Mouse (Mus musculus): ENCODE data around the gene Git2. TPM values are rescaled to one million over a fixed set of nuclear protein-coding genes. Genes with fewer than 3 reads are reported as not detected.

Gene Git2
- polyA plus RNA-seq, 1 experiment = 42.0 TPM

DNA sequence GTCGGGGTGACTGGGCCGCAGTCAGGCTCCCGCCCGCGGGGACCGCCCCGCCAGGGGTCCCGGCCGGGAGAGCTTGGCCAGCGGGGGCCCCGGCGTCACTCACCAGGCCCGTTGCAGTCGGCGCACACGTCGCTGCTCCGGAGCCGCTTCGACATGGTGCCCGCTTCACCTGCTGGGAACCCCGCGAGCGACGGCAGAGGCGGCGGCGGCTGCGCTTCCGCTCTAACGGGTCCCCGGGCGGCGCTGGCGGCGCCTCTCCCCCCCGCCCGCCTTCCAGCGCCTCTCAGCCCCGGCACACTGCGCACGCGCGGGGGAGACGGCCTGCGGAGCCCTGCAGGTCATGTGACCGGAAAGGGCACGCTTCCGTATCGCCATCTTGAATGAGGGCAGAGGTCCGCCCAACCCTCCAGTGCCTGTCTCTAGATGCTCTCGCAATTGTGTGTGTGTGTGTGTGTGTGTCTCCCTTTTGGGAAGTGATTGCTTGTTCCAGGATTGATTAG is 2.1 kb downstream of the Git2 start:
- Histone ChIP-seq H3K4me1 (ENCODE audit: control insufficient read depth, insufficient read depth, low read length) (no peaks in the 10 kb centered on the region), H3K9ac (ENCODE audit: low read depth, poor library complexity, severe bottlenecking) (peak overlapping the region; percentile 89), H3K4me3 (ENCODE audit: low read depth, low read length) (peak overlapping the region; percentile 81), H3K36me3 (ENCODE audit: control insufficient read depth, insufficient read depth, low read length, poor library complexity, severe bottlenecking) (no peaks in the 10 kb centered on the region), H3K9me3 (replicated peaks; ENCODE audit: control insufficient read depth, insufficient read depth, low read length, poor library complexity, severe bottlenecking) (no peaks in the 10 kb centered on the region), H3K27me3 (ENCODE audit: control insufficient read depth, insufficient read depth, low read length, poor library complexity, severe bottlenecking) (no peaks in the 10 kb centered on the region), H3K27ac (ENCODE audit: insufficient read depth, low read length) (no peak overlapping the region)
- TF ChIP-seq EP300 (IDR thresholded peaks at IDR 0.05; ENCODE audit: insufficient read depth, low read depth, low read length) = 0 out of 2 replicates have a peak, but pooled peaks have one; percentile 39
- TF ChIP-seq POLR2A (IDR thresholded peaks at IDR 0.05; ENCODE audit: insufficient read depth, low read length) = no peak

- TF ChIP-seq EP300 (IDR thresholded peaks at IDR 0.05; ENCODE audit: insufficient read depth, low read depth, low read length) (no peak), CTCF (IDR thresholded peaks at IDR 0.05; ENCODE audit: low read depth, low read length) (no peak), POLR2A (IDR thresholded peaks at IDR 0.05; ENCODE audit: insufficient read depth, low read length) (no peak)
- H3K27me3 ChIP-seq (ENCODE audit: control insufficient read depth, insufficient read depth, low read length, poor library complexity, severe bottlenecking) = no peaks in the 10 kb centered on the region
- no peak overlapping the region for H3K27ac ChIP-seq (ENCODE audit: insufficient read depth, low read length)
- H3K9ac ChIP-seq (ENCODE audit: low read depth, poor library complexity, severe bottlenecking) = peak overlapping the region; percentile 85
- H3K9me3 ChIP-seq (replicated peaks; ENCODE audit: control insufficient read depth, insufficient read depth, low read length, poor library complexity, severe bottlenecking) = no peaks in the 10 kb centered on the region
- no peaks in the 10 kb centered on the region for H3K4me1 ChIP-seq (ENCODE audit: control insufficient read depth, insufficient read depth, low read length)
- H3K4me3 ChIP-seq (ENCODE audit: low read depth, low read length) = peak overlapping the region; percentile 81
- H3K36me3 ChIP-seq (ENCODE audit: control insufficient read depth, insufficient read depth, low read length, poor library complexity, severe bottlenecking) = no peaks in the 10 kb centered on the region
Observed at GRCm38 (mm10) chr5:114772456-114773203, 2.7 kb downstream of the Git2 start.

DNA sequence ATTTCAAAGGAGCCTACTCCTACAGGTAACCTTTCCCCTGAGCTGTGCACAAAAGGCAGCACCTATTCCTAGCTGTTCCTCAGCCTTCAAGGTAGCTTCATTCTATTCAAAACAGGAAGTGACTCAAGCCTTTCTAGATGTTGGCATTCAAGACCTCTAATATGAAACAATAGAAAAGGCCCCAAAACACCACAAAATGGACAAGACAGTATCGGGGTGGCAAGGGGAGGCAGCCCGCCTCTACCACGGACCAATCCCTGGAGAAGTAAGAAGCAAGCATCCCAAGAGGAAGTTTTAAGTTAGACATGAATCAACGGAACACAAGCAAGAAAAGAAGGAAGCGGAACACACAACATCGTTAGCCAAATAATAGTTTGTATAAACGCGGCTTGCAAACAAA is 3.5 kb downstream of the Git2 start:
- Histone ChIP-seq H3K4me3 (ENCODE audit: low read depth, low read length) (no peak overlapping the region), H3K9me3 (replicated peaks; ENCODE audit: control insufficient read depth, insufficient read depth, low read length, poor library complexity, severe bottlenecking) (no peaks in the 10 kb centered on the region), H3K36me3 (ENCODE audit: control insufficient read depth, insufficient read depth, low read length, poor library complexity, severe bottlenecking) (no peaks in the 10 kb centered on the region), H3K4me1 (ENCODE audit: control insufficient read depth, insufficient read depth, low read length) (no peaks in the 10 kb centered on the region), H3K27me3 (ENCODE audit: control insufficient read depth, insufficient read depth, low read length, poor library complexity, severe bottlenecking) (no peaks in the 10 kb centered on the region), H3K9ac (ENCODE audit: low read depth, poor library complexity, severe bottlenecking) (0 out of 2 replicates have a peak overlapping the region, but pooled peaks have one; percentile 85), H3K27ac (ENCODE audit: insufficient read depth, low read length) (no peak overlapping the region)
- TF ChIP-seq EP300 (IDR thresholded peaks at IDR 0.05; ENCODE audit: insufficient read depth, low read depth, low read length) (no peak), CTCF (IDR thresholded peaks at IDR 0.05; ENCODE audit: low read depth, low read length) (no peak), POLR2A (IDR thresholded peaks at IDR 0.05; ENCODE audit: insufficient read depth, low read length) (no peak)

DNA sequence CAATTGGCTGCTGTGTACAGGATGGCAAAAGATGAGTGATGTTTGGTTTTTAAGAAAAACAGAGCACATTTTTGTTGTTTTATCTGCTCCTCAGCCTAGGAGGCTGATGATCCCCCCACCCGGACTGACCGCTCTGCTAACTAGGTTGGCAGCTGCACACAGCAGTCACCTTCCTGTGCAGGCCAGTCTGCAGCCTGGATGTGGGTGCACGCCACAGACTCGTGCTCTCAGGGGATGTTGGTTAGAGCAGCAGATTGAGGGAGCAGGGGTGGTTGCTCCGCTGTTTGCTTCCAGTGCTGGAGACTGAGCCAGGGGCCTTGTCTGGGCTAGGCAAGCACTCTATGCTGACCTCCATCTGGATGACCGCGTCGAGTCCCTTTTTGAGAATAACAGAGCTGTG is 5.5 kb downstream of the Git2 start:
- TF ChIP-seq EP300 (IDR thresholded peaks at IDR 0.05; ENCODE audit: insufficient read depth, low read depth, low read length) (no peak), POLR2A (IDR thresholded peaks at IDR 0.05; ENCODE audit: insufficient read depth, low read length) (no peak), CTCF (IDR thresholded peaks at IDR 0.05; ENCODE audit: low read depth, low read length) (no peak)
- Histone ChIP-seq H3K27me3 (ENCODE audit: control insufficient read depth, insufficient read depth, low read length, poor library complexity, severe bottlenecking) (no peaks in the 10 kb centered on the region), H3K36me3 (ENCODE audit: control insufficient read depth, insufficient read depth, low read length, poor library complexity, severe bottlenecking) (no peaks in the 10 kb centered on the region), H3K9ac (ENCODE audit: low read depth, poor library complexity, severe bottlenecking) (no peak overlapping the region), H3K9me3 (replicated peaks; ENCODE audit: control insufficient read depth, insufficient read depth, low read length, poor library complexity, severe bottlenecking) (no peaks in the 10 kb centered on the region), H3K4me1 (ENCODE audit: control insufficient read depth, insufficient read depth, low read length) (no peaks in the 10 kb centered on the region), H3K4me3 (ENCODE audit: low read depth, low read length) (no peak overlapping the region), H3K27ac (ENCODE audit: insufficient read depth, low read length) (no peak overlapping the region)

DNA sequence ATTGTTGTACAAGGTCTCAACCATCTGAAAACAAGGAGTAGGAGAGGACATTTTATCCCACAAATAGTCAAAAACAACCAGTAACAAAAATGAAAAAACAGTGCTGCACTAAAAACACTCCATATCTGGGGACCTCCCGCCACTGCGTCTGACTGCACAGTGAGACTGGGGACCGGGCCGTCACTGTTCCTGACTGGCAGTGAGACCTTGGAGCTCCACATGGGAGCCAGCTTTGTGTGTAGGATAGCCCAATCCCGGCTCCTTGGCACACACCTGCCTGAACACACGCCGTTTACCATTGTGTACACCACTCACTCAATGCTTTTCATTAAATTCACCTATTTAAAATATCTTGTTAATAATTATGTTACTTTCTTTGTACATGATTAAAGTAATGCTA is 8.1 kb downstream of the Git2 start:
- Histone ChIP-seq H3K9ac (ENCODE audit: low read depth, poor library complexity, severe bottlenecking) (no peak overlapping the region), H3K36me3 (ENCODE audit: control insufficient read depth, insufficient read depth, low read length, poor library complexity, severe bottlenecking) (no peaks in the 10 kb centered on the region), H3K4me3 (ENCODE audit: low read depth, low read length) (no peak overlapping the region), H3K9me3 (replicated peaks; ENCODE audit: control insufficient read depth, insufficient read depth, low read length, poor library complexity, severe bottlenecking) (no peaks in the 10 kb centered on the region), H3K27me3 (ENCODE audit: control insufficient read depth, insufficient read depth, low read length, poor library complexity, severe bottlenecking) (no peaks in the 10 kb centered on the region), H3K27ac (ENCODE audit: insufficient read depth, low read length) (no peak overlapping the region), H3K4me1 (ENCODE audit: control insufficient read depth, insufficient read depth, low read length) (no peaks in the 10 kb centered on the region)
- TF ChIP-seq POLR2A (IDR thresholded peaks at IDR 0.05; ENCODE audit: insufficient read depth, low read length) = no peak
- TF ChIP-seq CTCF (IDR thresholded peaks at IDR 0.05; ENCODE audit: low read depth, low read length) = no peak

DNA sequence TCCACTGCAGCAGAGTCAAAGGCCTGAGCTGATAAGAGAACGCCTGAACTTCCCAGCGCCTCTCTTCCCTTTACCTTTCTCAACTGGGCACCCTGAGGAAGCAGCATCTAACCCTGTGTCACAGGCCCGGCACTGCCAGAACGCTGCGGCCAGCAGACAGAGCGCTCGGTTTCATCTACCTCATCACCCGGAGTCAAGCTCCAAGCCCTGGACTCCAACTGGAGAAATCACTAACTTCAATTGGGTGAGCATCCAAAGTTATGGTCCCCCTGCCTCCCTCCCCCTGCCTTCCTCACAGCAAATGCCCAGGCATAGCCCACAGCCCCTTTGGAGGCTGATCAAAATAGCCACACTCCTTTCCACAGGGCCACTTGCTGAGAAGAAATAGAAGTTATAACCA is 8.6 kb downstream of the Git2 start:
- Histone ChIP-seq H3K4me1 (ENCODE audit: control insufficient read depth, insufficient read depth, low read length) (no peaks in the 10 kb centered on the region), H3K4me3 (ENCODE audit: low read depth, low read length) (no peak overlapping the region), H3K9ac (ENCODE audit: low read depth, poor library complexity, severe bottlenecking) (no peak overlapping the region), H3K27ac (ENCODE audit: insufficient read depth, low read length) (no peak overlapping the region), H3K9me3 (replicated peaks; ENCODE audit: control insufficient read depth, insufficient read depth, low read length, poor library complexity, severe bottlenecking) (no peaks in the 10 kb centered on the region), H3K36me3 (ENCODE audit: control insufficient read depth, insufficient read depth, low read length, poor library complexity, severe bottlenecking) (no peaks in the 10 kb centered on the region), H3K27me3 (ENCODE audit: control insufficient read depth, insufficient read depth, low read length, poor library complexity, severe bottlenecking) (no peaks in the 10 kb centered on the region)
- TF ChIP-seq CTCF (IDR thresholded peaks at IDR 0.05; ENCODE audit: low read depth, low read length) (no peak), EP300 (IDR thresholded peaks at IDR 0.05; ENCODE audit: insufficient read depth, low read depth, low read length) (no peak), POLR2A (IDR thresholded peaks at IDR 0.05; ENCODE audit: insufficient read depth, low read length) (no peak)

All from ES-Bruce4 (cell line).